Mouse (Mus musculus) urinary bladder, adult 2 months (tissue): ENCODE results near the gene Sult2b1. TPM values are rescaled to one million over a fixed set of nuclear protein-coding genes. Genes with fewer than 3 reads are reported as not detected.

Experiments
- DNase-seq: peaks from one replicate; pipeline ENCODE4 v3.0.0; 2022; ENCODE audit warnings: low spot score
- polyA plus RNA-seq: library from polyadenylated mRNA; depleted of rRNA; stranded (reverse); fragments of >200 nt; gene quantifications from 2 replicates; pipeline ENCODE4 v1.2.3, GENCODE M21; 2012; rRNA removed

The Sult2b1 gene
- polyA plus RNA-seq, 1 experiment, result 1.3 TPM

DNA sequence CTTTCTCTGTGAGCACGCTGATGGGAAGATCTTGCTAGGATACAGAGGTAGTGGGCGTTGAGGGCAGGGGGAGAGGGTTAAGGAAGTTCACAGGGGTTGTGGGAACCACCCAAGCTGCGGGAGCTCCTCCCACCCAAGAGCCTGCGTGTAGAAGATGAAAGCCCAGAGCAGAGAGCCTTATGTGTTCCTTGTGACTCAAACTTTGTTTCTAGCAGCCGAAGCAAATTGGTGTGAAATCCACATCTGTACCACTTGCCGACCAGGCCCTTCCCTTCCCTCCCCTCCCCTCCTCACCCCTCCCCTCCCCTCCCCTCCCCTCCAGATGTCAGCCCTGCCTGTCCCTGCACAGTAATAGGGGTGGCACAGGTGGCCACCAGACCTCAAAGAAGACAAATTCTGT lies 89.4 kb downstream of the Sult2b1 start:
- DNase-seq, result no peak

DNA sequence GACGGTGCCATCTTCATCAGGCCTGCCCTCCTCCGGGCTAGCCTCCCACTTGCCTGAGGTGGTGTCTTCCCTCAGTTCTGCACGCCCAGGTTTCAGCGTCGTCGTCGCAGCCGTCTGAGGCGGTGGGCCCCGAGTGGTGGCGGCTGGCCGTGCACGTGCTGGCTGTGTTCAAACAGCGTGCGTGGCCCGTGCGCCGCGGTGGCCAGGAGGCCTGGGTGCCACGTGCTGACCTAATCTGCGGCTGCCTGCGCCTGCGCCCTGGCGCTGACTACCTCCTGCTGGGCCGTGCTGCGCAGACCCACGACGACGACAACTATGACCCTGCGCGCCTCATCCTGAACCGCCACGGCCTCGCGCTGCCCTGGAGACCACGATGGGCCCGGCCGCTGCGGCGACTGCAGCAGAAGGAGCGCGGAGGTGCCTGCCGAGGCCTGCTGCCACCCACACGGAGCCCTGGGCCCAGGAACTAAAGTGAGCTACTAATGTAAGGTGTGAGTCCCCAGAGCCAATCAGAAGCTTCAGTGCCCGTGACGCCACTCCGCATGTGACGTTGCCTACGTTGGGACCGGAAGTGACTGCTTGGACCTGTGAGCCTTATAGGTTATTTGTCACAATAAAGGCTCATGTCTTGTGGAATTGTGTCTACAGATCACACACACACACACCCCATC lies 90.4 kb downstream of the Sult2b1 start, which contains the start of gene Sec1:
Sec1 (minus strand) TSS at position 482 of the 671 bp plus-strand sequence.
- DNase-seq, result no peak

DNA sequence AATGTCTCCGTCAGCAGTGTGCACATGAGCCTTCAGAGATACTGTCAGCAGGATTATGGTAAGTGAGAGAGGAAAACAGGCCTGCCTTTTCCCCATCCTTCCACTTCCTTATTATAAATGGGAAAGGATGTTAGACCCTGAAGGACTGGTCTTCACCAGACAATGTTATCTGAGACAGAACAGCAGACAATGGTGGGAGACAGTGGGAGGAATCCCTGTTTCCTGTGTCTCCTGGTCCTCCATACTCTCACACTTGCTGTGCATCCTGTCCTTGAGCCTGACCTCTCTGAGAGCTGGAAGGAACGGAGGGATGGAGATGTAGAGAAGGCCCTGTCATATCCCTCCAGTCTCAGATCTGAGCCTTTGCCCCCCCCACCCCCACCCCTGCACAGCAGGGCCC lies 92.1 kb downstream of the Sult2b1 start:
- DNase-seq, result no peak

DNA sequence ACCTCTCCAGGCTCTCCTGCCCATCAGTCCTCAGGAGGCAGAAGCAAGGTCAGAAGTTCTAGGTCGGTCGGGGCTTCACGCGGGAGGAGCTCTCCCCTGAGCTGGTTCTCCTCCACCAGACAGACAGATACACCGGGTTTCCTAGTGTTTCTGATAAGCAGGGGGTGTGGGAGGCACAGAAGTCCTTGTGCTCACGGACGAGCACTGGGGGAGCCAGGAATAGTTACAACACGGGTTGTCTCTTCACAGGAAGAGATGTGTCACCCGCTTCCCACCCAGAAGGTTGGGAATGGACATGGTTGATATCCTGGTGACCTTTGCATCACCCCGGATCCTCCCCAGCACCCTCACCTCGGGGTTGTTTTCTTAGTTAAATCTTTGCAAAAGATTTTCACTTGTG lies 94.7 kb downstream of the Sult2b1 start:
- no peak for DNase-seq

GRCm38 (mm10) chr7:45689099-45689498 lies 95.4 kb downstream of the Sult2b1 start:
- DNase-seq, result no peak

- no peak for DNase-seq
Measured at GRCm38 (mm10) chr7:45686841-45687240, 97.6 kb downstream of the Sult2b1 start.

DNA sequence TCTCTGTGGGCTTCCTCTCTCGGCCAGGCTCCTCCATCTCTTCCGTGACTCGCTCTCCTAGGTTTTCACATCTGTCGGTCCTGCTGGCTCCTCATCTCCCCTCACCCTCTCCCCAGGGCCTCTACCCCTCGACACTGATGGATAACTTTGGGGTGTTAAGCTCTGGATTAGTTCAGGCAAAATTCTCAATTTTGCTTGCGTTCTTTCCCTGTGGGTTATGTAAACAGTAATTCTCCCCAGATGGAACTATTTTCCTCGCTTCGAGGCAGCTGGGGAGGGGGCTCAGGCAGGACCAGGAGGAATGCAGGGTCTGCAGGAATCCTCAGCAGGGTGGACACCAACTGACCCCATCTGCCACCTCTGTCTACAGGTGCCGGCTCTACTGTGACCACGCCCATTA lies 98.7 kb downstream of the Sult2b1 start:
- DNase-seq, result no peak

GRCm38 (mm10) chr7:45683396-45684050 lies 100.9 kb downstream of the Sult2b1 start, which contains the start of gene Ntn5:
Gene Ntn5 (plus strand): TSS chr7:45684022.
- DNase-seq, result no peak

DNA sequence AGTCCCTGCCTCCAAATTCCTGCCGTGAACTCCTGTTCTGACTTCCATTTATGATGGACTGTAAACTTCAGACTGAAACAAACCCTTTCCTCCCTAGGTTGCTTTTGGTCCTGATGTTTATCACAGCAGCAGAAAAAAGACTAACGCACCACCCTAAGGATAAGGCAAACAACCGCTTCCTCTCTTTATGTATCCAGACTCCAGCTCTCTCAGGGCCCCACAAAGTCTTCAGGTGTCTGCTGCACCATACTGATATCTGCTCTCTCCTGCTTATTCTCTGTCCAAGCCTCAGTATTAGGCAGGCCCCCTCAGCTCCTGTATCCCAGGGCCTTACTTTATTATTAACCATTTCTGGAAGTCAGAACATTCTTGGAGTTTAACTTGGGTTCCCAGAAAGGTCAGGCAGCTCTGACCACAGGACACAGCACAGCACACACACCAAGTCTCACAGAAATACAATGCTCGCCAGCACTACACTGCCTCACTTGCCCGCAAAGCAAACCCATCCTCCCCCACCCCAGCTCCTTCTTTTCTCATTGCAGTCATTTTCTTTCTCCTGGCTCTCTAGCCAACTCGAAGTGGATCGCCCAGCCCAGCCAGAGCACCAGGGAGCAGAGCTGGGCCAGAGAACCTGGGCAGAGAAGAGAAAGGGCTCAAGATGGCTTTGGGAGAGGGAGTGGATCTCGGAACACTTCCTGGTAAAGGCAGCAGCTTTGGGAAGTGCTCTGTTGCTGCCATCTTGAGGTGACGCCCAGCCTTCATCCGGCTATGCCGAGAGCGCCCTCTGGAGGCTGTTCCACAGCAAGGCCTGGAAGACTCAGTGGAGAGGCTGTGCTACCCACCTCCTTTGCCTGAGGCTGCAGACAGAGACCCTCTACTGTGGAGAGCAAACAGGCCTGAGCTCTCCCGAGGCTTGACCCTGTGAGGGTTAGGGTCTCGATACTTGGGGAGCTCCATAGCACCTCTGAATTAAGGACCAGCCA lies 102.0 kb downstream of the Sult2b1 start:
- DNase-seq, result peak; percentile 73

GRCm38 (mm10) chr7:45681046-45681736 lies 103.3 kb downstream of the Sult2b1 start:
- DNase-seq, result no peak

Other genes starting within 250 kb of the Sult2b1 start
- 23.3 and 24.5 TPM in 2 replicates for gene Hsd17b14, start 229.8 kb downstream of the Sult2b1 start, polyA plus RNA-seq
- 48.1 and 58.5 TPM in 2 replicates for gene Bcat2, start 214.5 kb downstream of the Sult2b1 start, polyA plus RNA-seq
- gene Fgf21, start 169.2 kb downstream of the Sult2b1 start, polyA plus RNA-seq, result not detected in 2 replicates
- gene Fut1, start 167.4 kb downstream of the Sult2b1 start, polyA plus RNA-seq, result 0.04 TPM in 1 of 2 replicates, not detected in the other
- 0.23 and 0.27 TPM in 2 replicates for gene Izumo1, start 162.9 kb downstream of the Sult2b1 start, polyA plus RNA-seq
- 7.3 and 11.8 TPM in 2 replicates for gene Rasip1, start 157.2 kb downstream of the Sult2b1 start, polyA plus RNA-seq
- 8.4 and 11.3 TPM in 2 replicates for gene Mamstr, start 144.7 kb downstream of the Sult2b1 start, polyA plus RNA-seq
- 1.8 and 3.3 TPM in 2 replicates for gene Fut2, start 118.3 kb downstream of the Sult2b1 start, polyA plus RNA-seq
- gene Ntn5, start 100.6 kb downstream of the Sult2b1 start, polyA plus RNA-seq, result 0.06 and 0.08 TPM in 2 replicates
- gene Sec1, start 90.3 kb downstream of the Sult2b1 start, polyA plus RNA-seq, result 0.09 and 0.14 TPM in 2 replicates
- gene Car11, start 84.8 kb downstream of the Sult2b1 start, polyA plus RNA-seq, result 25.0 and 29.8 TPM in 2 replicates
- 335 and 503 TPM in 2 replicates for gene Dbp, start 79.6 kb downstream of the Sult2b1 start, polyA plus RNA-seq
- gene Rpl18, start 69.2 kb downstream of the Sult2b1 start, polyA plus RNA-seq, result 594 and 906 TPM in 2 replicates
- gene Sphk2, start 66.7 kb downstream of the Sult2b1 start, polyA plus RNA-seq, result 22.1 and 25.6 TPM in 2 replicates
- gene Fam83e, start 63.5 kb downstream of the Sult2b1 start, polyA plus RNA-seq, result 1.3 and 1.5 TPM in 2 replicates
- gene Spaca4, start 58.9 kb downstream of the Sult2b1 start, polyA plus RNA-seq, result not detected in 2 replicates
- gene Lmtk3, start 931 bp downstream of the Sult2b1 start, polyA plus RNA-seq, result 2.5 and 2.9 TPM in 2 replicates
- gene Cyth2, start 29.9 kb upstream of the Sult2b1 start, polyA plus RNA-seq, result 61.5 and 68.7 TPM in 2 replicates
- gene Kcnj14, start 40.1 kb upstream of the Sult2b1 start, polyA plus RNA-seq, result 0.25 and 0.35 TPM in 2 replicates
- gene Grwd1, start 46.3 kb upstream of the Sult2b1 start, polyA plus RNA-seq, result 11.7 and 12.2 TPM in 2 replicates
- gene Kdelr1, start 88.1 kb upstream of the Sult2b1 start, polyA plus RNA-seq, result 221 and 243 TPM in 2 replicates
- 1.6 and 2.4 TPM in 2 replicates for gene Grin2d, start 93.7 kb upstream of the Sult2b1 start, polyA plus RNA-seq
- gene Syngr4, start 112.0 kb upstream of the Sult2b1 start, polyA plus RNA-seq, result 0.10 TPM in 1 of 2 replicates, not detected in the other
- 23.7 and 24.3 TPM in 2 replicates for gene Tmem143, start 112.3 kb upstream of the Sult2b1 start, polyA plus RNA-seq
- gene Emp3, start 136.7 kb upstream of the Sult2b1 start, polyA plus RNA-seq, result 213 and 219 TPM in 2 replicates
- 3.4 and 3.5 TPM in 2 replicates for gene Ccdc114, start 139.4 kb upstream of the Sult2b1 start, polyA plus RNA-seq
- 2.0 and 2.2 TPM in 2 replicates for gene Abcc6, start 245.6 kb upstream of the Sult2b1 start, polyA plus RNA-seq
- 35.5 and 41.4 TPM in 2 replicates for gene Nomo1, start 249.0 kb upstream of the Sult2b1 start, polyA plus RNA-seq